Mouse (Mus musculus) neutrophil, adult 5-6 weeks (primary cell): ENCODE measurements around the gene Dmbt1. TPM values are rescaled to one million over a fixed set of nuclear protein-coding genes. Genes with fewer than 3 reads are reported as not detected.

Source experiments
- ATAC-seq: fragments of 151-379, 151-347 bp; 2 replicates; pipeline ENCODE4 v1.8.0; 2017; ENCODE audit warnings: mild to moderate bottlenecking, moderate TSS enrichment; ENCODE audit not compliant: insufficient number of reproducible peaks, poor library complexity, low FRiP score, severe bottlenecking; ENCODE audit errors: extremely low read depth
- total RNA-seq: library from RNA; stranded (forward); fragments of 200-1000 nt; gene quantifications from 2 replicates; pipeline ENCODE4 v1.2.3, GENCODE M21; 2017

Gene Dmbt1
- total RNA-seq, 1 experiment from 2014 or later: not detected

DNA sequence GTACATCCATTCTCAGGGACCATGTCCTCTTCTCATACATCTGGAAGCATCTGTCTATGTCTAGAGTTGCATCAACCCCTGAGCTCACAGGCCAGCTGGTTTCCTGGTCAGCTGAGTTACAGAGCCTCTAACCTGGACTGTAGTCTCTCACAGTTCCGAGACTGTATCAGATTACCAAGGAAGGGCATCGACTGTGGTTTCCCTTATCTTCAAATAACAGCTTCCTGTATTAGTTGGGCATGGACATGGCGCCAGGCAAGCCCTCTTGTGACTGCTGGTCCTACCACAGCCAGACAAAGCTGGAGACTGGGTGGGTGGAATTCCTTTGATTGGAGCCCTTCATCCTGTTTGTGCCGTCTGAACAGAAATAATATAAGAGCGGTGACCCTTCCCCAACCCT lies 121.2 kb downstream of the Dmbt1 start:
- ATAC-seq: no peak

DNA sequence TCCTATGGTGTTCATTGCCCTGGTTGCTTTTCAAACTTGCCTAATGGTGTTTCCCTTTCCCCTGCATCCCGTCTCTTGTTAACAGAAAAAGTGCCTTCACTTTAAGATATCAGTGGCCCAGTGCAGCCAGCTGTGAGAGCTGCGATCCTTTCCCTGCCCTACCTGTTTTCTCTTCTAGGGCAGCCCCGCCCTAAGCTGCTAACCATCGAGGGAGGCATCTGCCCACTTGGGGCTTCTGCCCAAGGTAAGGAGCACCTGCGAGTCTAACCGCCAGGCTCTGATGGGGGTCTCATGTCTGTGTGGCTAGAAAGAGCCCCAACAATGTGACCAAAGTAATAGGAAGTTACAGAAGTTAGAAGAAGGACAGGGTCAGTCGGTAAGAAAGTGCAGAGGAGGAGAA lies 130.4 kb downstream of the Dmbt1 start:
- ATAC-seq: no peak

DNA sequence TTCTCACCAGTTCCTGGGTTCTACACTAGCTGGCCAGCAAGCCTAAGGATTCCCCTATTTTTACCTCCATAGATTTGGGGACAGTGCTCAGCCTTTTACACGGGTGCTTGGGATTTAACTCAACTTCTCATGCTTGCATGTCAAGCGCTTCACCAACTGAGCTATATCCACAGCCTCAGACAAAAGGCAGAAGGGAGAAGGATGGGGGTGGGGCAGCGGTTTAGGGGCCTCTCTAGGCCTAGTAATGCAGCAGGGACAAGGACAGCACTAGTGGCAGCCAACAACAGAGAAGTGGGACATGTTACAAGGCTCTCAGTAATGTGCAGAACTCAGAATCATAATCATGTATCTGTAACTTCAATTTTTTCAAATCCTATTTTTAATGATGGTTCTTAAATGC lies 135.9 kb downstream of the Dmbt1 start:
- ATAC-seq: no peak

DNA sequence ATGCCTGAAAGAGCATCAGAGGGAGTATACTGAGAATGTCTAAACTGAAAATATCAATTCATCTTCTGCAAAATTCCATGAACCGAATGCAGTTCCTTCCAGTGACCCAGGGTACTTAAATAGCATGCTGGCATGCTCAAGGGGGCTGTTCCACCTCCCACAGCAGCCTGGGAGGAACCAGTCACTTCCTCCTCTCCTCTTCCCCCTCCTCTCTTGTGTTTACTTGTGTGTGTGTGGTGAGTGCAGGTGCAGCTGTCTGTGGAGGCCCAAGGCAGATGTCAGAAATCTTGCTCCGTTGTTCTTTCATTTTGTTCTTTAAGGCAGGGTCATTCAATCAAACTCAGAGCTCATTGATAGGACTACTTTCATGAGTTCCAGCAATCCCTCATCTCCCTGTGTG lies 137.2 kb downstream of the Dmbt1 start:
- no peak for ATAC-seq

Other genes with a start within 250 kb of the Dmbt1 start
- 50.3 and 52.4 TPM in 2 replicates for gene Plekha1, start 166.3 kb upstream of the Dmbt1 start, total RNA-seq
- not detected in 2 replicates for gene Htra1, start 95.9 kb upstream of the Dmbt1 start, total RNA-seq
- gene 4933402N03Rik, start 114.3 kb downstream of the Dmbt1 start, total RNA-seq: not detected in 2 replicates
- gene 5430419D17Rik, start 142.3 kb downstream of the Dmbt1 start, total RNA-seq: not detected in 2 replicates